Mouse (Mus musculus): ENCODE data around the gene Nhsl1. TPM values are rescaled to one million over a fixed set of nuclear protein-coding genes. Genes with fewer than 3 reads are reported as not detected.

Nhsl1 gene
- polyA plus RNA-seq, 1 experiment from 2014 or later: 8.6 TPM

- no peaks in the 10 kb centered on the region for H3K27me3 ChIP-seq (ENCODE audit: control insufficient read depth, insufficient read depth, low read length)
- 54% methylated on average over 5 of the region's 5 CpGs for WGBS
- H3K9ac ChIP-seq (ENCODE audit: low read length): no peak overlapping the region
- H3K4me2 ChIP-seq (ENCODE audit: low read depth, severe bottlenecking): no peak overlapping the region
- no peak for DNase-seq (ENCODE audit: low spot score)
- peaks cover 4% of the 10 kb centered on the region; the same call in 1 of the 2 replicates for H3K36me3 ChIP-seq (ENCODE audit: control insufficient read depth, insufficient read depth, low read length)
- H3K9me3 ChIP-seq (ENCODE audit: control insufficient read depth, low read length): no peaks in the 10 kb centered on the region
- 0 out of 2 replicates have a peak, but pooled peaks cover 3% of the 10 kb centered on the region for H3K4me1 ChIP-seq (ENCODE audit: control insufficient read depth, insufficient read depth, low read length)
- no peak overlapping the region for H3K4me3 ChIP-seq (ENCODE audit: low read depth, low read length)
- H3K27ac ChIP-seq (replicated peaks; ENCODE audit: low read depth, low read length): no peak overlapping the region
- ATAC-seq (ENCODE audit: insufficient number of reproducible peaks, low FRiP score, low TSS enrichment, low read depth): no peak
Measured at GRCm38 (mm10) chr10:18528475-18528874, 209.7 kb downstream of the Nhsl1 start.

GRCm38 (mm10) chr10:18529177-18529576, 210.4 kb downstream of the Nhsl1 start:
- peaks cover 4% of the 10 kb centered on the region; the same call in 1 of the 2 replicates for H3K36me3 ChIP-seq (ENCODE audit: control insufficient read depth, insufficient read depth, low read length)
- 87% methylated on average over 4 of the region's 4 CpGs for WGBS
- no peak for DNase-seq (ENCODE audit: low spot score)

GRCm38 (mm10) chr10:18530161-18530560, 211.4 kb downstream of the Nhsl1 start:
- no peak overlapping the region for H3K27ac ChIP-seq (replicated peaks; ENCODE audit: low read depth, low read length)

More at GRCm38 (mm10) chr10:18529177-18529576, 210.4 kb downstream of the Nhsl1 start:
- Histone ChIP-seq H3K4me1 (ENCODE audit: control insufficient read depth, insufficient read depth, low read length) (0 out of 2 replicates have a peak, but pooled peaks cover 3% of the 10 kb centered on the region), H3K27ac (replicated peaks; ENCODE audit: low read depth, low read length) (no peak overlapping the region), H3K27me3 (ENCODE audit: control insufficient read depth, insufficient read depth, low read length) (no peaks in the 10 kb centered on the region), H3K4me2 (ENCODE audit: low read depth, severe bottlenecking) (no peak overlapping the region), H3K4me3 (ENCODE audit: low read depth, low read length) (no peak overlapping the region), H3K9ac (ENCODE audit: low read length) (no peak overlapping the region), H3K9me3 (ENCODE audit: control insufficient read depth, low read length) (no peaks in the 10 kb centered on the region)
- no peak for ATAC-seq (ENCODE audit: insufficient number of reproducible peaks, low FRiP score, low TSS enrichment, low read depth)

GRCm38 (mm10) chr10:18532293-18532692, 213.5 kb downstream of the Nhsl1 start:
- ATAC-seq (ENCODE audit: insufficient number of reproducible peaks, low FRiP score, low TSS enrichment, low read depth) (no peak), DNase-seq (ENCODE audit: low spot score) (peak; percentile 46)
- Histone ChIP-seq H3K27ac (replicated peaks; ENCODE audit: low read depth, low read length) (no peak overlapping the region), H3K27me3 (ENCODE audit: control insufficient read depth, insufficient read depth, low read length) (no peaks in the 10 kb centered on the region), H3K4me3 (ENCODE audit: low read depth, low read length) (no peak overlapping the region), H3K9me3 (ENCODE audit: control insufficient read depth, low read length) (no peaks in the 10 kb centered on the region), H3K36me3 (ENCODE audit: control insufficient read depth, insufficient read depth, low read length) (no peaks in the 10 kb centered on the region), H3K4me1 (ENCODE audit: control insufficient read depth, insufficient read depth, low read length) (no peaks in the 10 kb centered on the region), H3K4me2 (ENCODE audit: low read depth, severe bottlenecking) (no peak overlapping the region), H3K9ac (ENCODE audit: low read length) (no peak overlapping the region)
- WGBS: 52% methylated on average over 8 of the region's 8 CpGs

More at GRCm38 (mm10) chr10:18530161-18530560, 211.4 kb downstream of the Nhsl1 start:
- Histone ChIP-seq H3K27me3 (ENCODE audit: control insufficient read depth, insufficient read depth, low read length) (no peaks in the 10 kb centered on the region), H3K9me3 (ENCODE audit: control insufficient read depth, low read length) (no peaks in the 10 kb centered on the region), H3K4me1 (ENCODE audit: control insufficient read depth, insufficient read depth, low read length) (0 out of 2 replicates have a peak, but pooled peaks cover 3% of the 10 kb centered on the region), H3K4me3 (ENCODE audit: low read depth, low read length) (no peak overlapping the region), H3K4me2 (ENCODE audit: low read depth, severe bottlenecking) (no peak overlapping the region), H3K9ac (ENCODE audit: low read length) (no peak overlapping the region), H3K36me3 (ENCODE audit: control insufficient read depth, insufficient read depth, low read length) (peaks cover 3% of the 10 kb centered on the region; the same call in 1 of the 2 replicates)
- 91% methylated on average over 4 of the region's 4 CpGs for WGBS
- DNase-seq (ENCODE audit: low spot score) (no peak), ATAC-seq (ENCODE audit: insufficient number of reproducible peaks, low FRiP score, low TSS enrichment, low read depth) (no peak)

- ATAC-seq (ENCODE audit: insufficient number of reproducible peaks, low FRiP score, low TSS enrichment, low read depth) (no peak), DNase-seq (ENCODE audit: low spot score) (no peak)
- Histone ChIP-seq H3K27ac (replicated peaks; ENCODE audit: low read depth, low read length) (no peak overlapping the region), H3K27me3 (ENCODE audit: control insufficient read depth, insufficient read depth, low read length) (no peaks in the 10 kb centered on the region), H3K9me3 (ENCODE audit: control insufficient read depth, low read length) (no peaks in the 10 kb centered on the region), H3K36me3 (ENCODE audit: control insufficient read depth, insufficient read depth, low read length) (no peaks in the 10 kb centered on the region), H3K9ac (ENCODE audit: low read length) (no peak overlapping the region), H3K4me2 (ENCODE audit: low read depth, severe bottlenecking) (no peak overlapping the region), H3K4me3 (ENCODE audit: low read depth, low read length) (no peak overlapping the region), H3K4me1 (ENCODE audit: control insufficient read depth, insufficient read depth, low read length) (no peaks in the 10 kb centered on the region)
- WGBS: 91% methylated on average over 2 of the region's 2 CpGs
Measured at GRCm38 (mm10) chr10:18536889-18537288, 218.1 kb downstream of the Nhsl1 start.

- peak overlapping the region; percentile 66 for H3K9ac ChIP-seq (ENCODE audit: low read length)
- H3K4me1 ChIP-seq (ENCODE audit: control insufficient read depth, insufficient read depth, low read length): no peaks in the 10 kb centered on the region
- no peak overlapping the region for H3K27ac ChIP-seq (replicated peaks; ENCODE audit: low read depth, low read length)
- peak overlapping the region; percentile 56 for H3K4me3 ChIP-seq (ENCODE audit: low read depth, low read length)
- H3K9me3 ChIP-seq (ENCODE audit: control insufficient read depth, low read length): no peaks in the 10 kb centered on the region
- H3K27me3 ChIP-seq (ENCODE audit: control insufficient read depth, insufficient read depth, low read length): no peaks in the 10 kb centered on the region
- WGBS: 9% methylated on average over 13 of the region's 13 CpGs
- DNase-seq (ENCODE audit: low spot score): no peak
- H3K36me3 ChIP-seq (ENCODE audit: control insufficient read depth, insufficient read depth, low read length): no peaks in the 10 kb centered on the region
- peak overlapping the region; percentile 87 for H3K4me2 ChIP-seq (ENCODE audit: low read depth, severe bottlenecking)
- peak; percentile 18; the same call in 1 of the 2 replicates for ATAC-seq (ENCODE audit: insufficient number of reproducible peaks, low FRiP score, low TSS enrichment, low read depth)
Measured at GRCm38 (mm10) chr10:18545309-18545708, 226.5 kb downstream of the Nhsl1 start.

GRCm38 (mm10) chr10:18545813-18546235, 227.0 kb downstream of the Nhsl1 start, which contains the start of gene Hebp2:
Gene Hebp2 (minus strand): TSS chr10:18546076.
- no peak within 1 kb of the TSS for H3K27ac ChIP-seq (replicated peaks; ENCODE audit: low read depth, low read length)
- no peaks in the 10 kb centered on the region for H3K27me3 ChIP-seq (ENCODE audit: control insufficient read depth, insufficient read depth, low read length)
- 1% methylated on average over 22 of the region's 22 CpGs for WGBS
- H3K36me3 ChIP-seq (ENCODE audit: control insufficient read depth, insufficient read depth, low read length): no peaks in the 10 kb centered on the region
- H3K9ac ChIP-seq (ENCODE audit: low read length): peak within 1 kb of the TSS; percentile 66
- H3K9me3 ChIP-seq (ENCODE audit: control insufficient read depth, low read length): no peaks in the 10 kb centered on the region
- H3K4me3 ChIP-seq (ENCODE audit: low read depth, low read length): peak within 1 kb of the TSS; percentile 56
- H3K4me2 ChIP-seq (ENCODE audit: low read depth, severe bottlenecking): peak within 1 kb of the TSS; percentile 87
- peak; percentile 92 for ATAC-seq (ENCODE audit: insufficient number of reproducible peaks, low FRiP score, low TSS enrichment, low read depth)
- DNase-seq (ENCODE audit: low spot score): peak; percentile 91
- no peaks in the 10 kb centered on the region for H3K4me1 ChIP-seq (ENCODE audit: control insufficient read depth, insufficient read depth, low read length)

- no peaks in the 10 kb centered on the region for H3K4me1 ChIP-seq (ENCODE audit: control insufficient read depth, insufficient read depth, low read length)
- no peak for DNase-seq (ENCODE audit: low spot score)
- no peak overlapping the region for H3K4me3 ChIP-seq (ENCODE audit: low read depth, low read length)
- no peak overlapping the region for H3K27ac ChIP-seq (replicated peaks; ENCODE audit: low read depth, low read length)
- no peaks in the 10 kb centered on the region for H3K36me3 ChIP-seq (ENCODE audit: control insufficient read depth, insufficient read depth, low read length)
- no peak for ATAC-seq (ENCODE audit: insufficient number of reproducible peaks, low FRiP score, low TSS enrichment, low read depth)
- no peak overlapping the region for H3K4me2 ChIP-seq (ENCODE audit: low read depth, severe bottlenecking)
- H3K27me3 ChIP-seq (ENCODE audit: control insufficient read depth, insufficient read depth, low read length): no peaks in the 10 kb centered on the region
- no peaks in the 10 kb centered on the region for H3K9me3 ChIP-seq (ENCODE audit: control insufficient read depth, low read length)
- H3K9ac ChIP-seq (ENCODE audit: low read length): no peak overlapping the region
- 83% methylated on average over 4 of the region's 4 CpGs for WGBS
Measured at GRCm38 (mm10) chr10:18547381-18547780, 228.6 kb downstream of the Nhsl1 start.

Measured in limb, embryonic 11.5 days (tissue).